Mouse (Mus musculus): ENCODE measurements around the gene Rreb1. TPM values are rescaled to one million over a fixed set of nuclear protein-coding genes. Genes with fewer than 3 reads are reported as not detected.

Rreb1 gene
- polyA plus RNA-seq, 1 experiment from 2014 or later = 6.3 TPM

GRCm38 (mm10) chr13:37894756-37895155 lies 116.6 kb downstream of the Rreb1 start:
- no peaks in the 10 kb centered on the region; the same call in 1 of the 2 replicates for H3K36me3 ChIP-seq (ENCODE audit: control insufficient read depth, insufficient read depth, low read length)
- H3K27ac ChIP-seq (ENCODE audit: low read depth, low read length) = no peak overlapping the region
- H3K4me2 ChIP-seq (ENCODE audit: low read depth, low read length, severe bottlenecking) = no peak overlapping the region
- no peak for DNase-seq (ENCODE audit: low spot score)
- no peak overlapping the region for H3K4me3 ChIP-seq (ENCODE audit: low read depth, low read length)
- WGBS = 87% methylated on average over 8 of the region's 8 CpGs
- no peaks in the 10 kb centered on the region for H3K27me3 ChIP-seq (ENCODE audit: control insufficient read depth, insufficient read depth, low read length)
- H3K4me1 ChIP-seq (replicated peaks; ENCODE audit: control insufficient read depth, insufficient read depth, low read length) = no peaks in the 10 kb centered on the region
- no peak overlapping the region for H3K9ac ChIP-seq (ENCODE audit: low read length)
- no peaks in the 10 kb centered on the region for H3K9me3 ChIP-seq (ENCODE audit: control insufficient read depth, low read length)
- ATAC-seq (replicated peaks; ENCODE audit: low FRiP score) = no peak

GRCm38 (mm10) chr13:37895564-37896254 lies 117.5 kb downstream of the Rreb1 start:
- Histone ChIP-seq H3K27ac (ENCODE audit: low read depth, low read length) (no peak overlapping the region), H3K36me3 (ENCODE audit: control insufficient read depth, insufficient read depth, low read length) (no peaks in the 10 kb centered on the region; the same call in 1 of the 2 replicates), H3K27me3 (ENCODE audit: control insufficient read depth, insufficient read depth, low read length) (no peaks in the 10 kb centered on the region), H3K4me2 (ENCODE audit: low read depth, low read length, severe bottlenecking) (no peak overlapping the region), H3K4me3 (ENCODE audit: low read depth, low read length) (no peak overlapping the region), H3K9ac (ENCODE audit: low read length) (no peak overlapping the region), H3K9me3 (ENCODE audit: control insufficient read depth, low read length) (no peaks in the 10 kb centered on the region), H3K4me1 (replicated peaks; ENCODE audit: control insufficient read depth, insufficient read depth, low read length) (no peaks in the 10 kb centered on the region)
- WGBS = 84% methylated on average over 6 of the region's 6 CpGs
- DNase-seq (ENCODE audit: low spot score) (no peak), ATAC-seq (replicated peaks; ENCODE audit: low FRiP score) (no peak)

GRCm38 (mm10) chr13:37896423-37896822 lies 118.2 kb downstream of the Rreb1 start:
- Histone ChIP-seq H3K4me3 (ENCODE audit: low read depth, low read length) (no peak overlapping the region), H3K9me3 (ENCODE audit: control insufficient read depth, low read length) (no peaks in the 10 kb centered on the region), H3K36me3 (ENCODE audit: control insufficient read depth, insufficient read depth, low read length) (no peaks in the 10 kb centered on the region; the same call in 1 of the 2 replicates), H3K27ac (ENCODE audit: low read depth, low read length) (no peak overlapping the region), H3K9ac (ENCODE audit: low read length) (no peak overlapping the region), H3K4me2 (ENCODE audit: low read depth, low read length, severe bottlenecking) (no peak overlapping the region), H3K27me3 (ENCODE audit: control insufficient read depth, insufficient read depth, low read length) (no peaks in the 10 kb centered on the region), H3K4me1 (replicated peaks; ENCODE audit: control insufficient read depth, insufficient read depth, low read length) (no peaks in the 10 kb centered on the region)
- DNase-seq (ENCODE audit: low spot score) (no peak), ATAC-seq (replicated peaks; ENCODE audit: low FRiP score) (no peak)
- WGBS = 72% methylated on average over 1 of the region's 1 CpGs

DNA sequence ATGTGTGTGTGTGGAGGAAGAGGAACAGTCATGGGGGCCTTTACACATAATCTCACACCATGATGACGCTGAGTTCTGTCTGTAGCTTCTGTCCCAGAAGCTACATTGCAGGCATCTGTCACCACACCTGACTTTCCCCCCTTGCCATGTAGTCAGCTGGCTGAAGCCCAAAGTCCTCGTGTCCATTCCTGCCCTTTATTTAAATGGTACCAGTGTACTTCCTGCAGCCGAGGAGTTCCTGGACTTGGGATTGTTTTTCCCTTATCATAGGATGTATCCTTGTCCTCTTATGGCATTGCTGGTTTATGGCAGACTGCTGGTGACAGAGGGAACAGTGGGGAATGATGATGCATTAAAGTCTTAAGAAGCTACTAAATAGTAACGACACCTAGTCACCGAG lies 120.6 kb downstream of the Rreb1 start:
- Histone ChIP-seq H3K9ac (ENCODE audit: low read length) (no peak overlapping the region), H3K27ac (ENCODE audit: low read depth, low read length) (no peak overlapping the region), H3K36me3 (ENCODE audit: control insufficient read depth, insufficient read depth, low read length) (no peaks in the 10 kb centered on the region; the same call in 1 of the 2 replicates), H3K4me1 (replicated peaks; ENCODE audit: control insufficient read depth, insufficient read depth, low read length) (no peaks in the 10 kb centered on the region), H3K27me3 (ENCODE audit: control insufficient read depth, insufficient read depth, low read length) (no peaks in the 10 kb centered on the region), H3K4me2 (ENCODE audit: low read depth, low read length, severe bottlenecking) (no peak overlapping the region), H3K4me3 (ENCODE audit: low read depth, low read length) (no peak overlapping the region), H3K9me3 (ENCODE audit: control insufficient read depth, low read length) (no peaks in the 10 kb centered on the region)
- DNase-seq (ENCODE audit: low spot score) (no peak), ATAC-seq (replicated peaks; ENCODE audit: low FRiP score) (no peak)
- 90% methylated on average over 5 of the region's 5 CpGs for WGBS

DNA sequence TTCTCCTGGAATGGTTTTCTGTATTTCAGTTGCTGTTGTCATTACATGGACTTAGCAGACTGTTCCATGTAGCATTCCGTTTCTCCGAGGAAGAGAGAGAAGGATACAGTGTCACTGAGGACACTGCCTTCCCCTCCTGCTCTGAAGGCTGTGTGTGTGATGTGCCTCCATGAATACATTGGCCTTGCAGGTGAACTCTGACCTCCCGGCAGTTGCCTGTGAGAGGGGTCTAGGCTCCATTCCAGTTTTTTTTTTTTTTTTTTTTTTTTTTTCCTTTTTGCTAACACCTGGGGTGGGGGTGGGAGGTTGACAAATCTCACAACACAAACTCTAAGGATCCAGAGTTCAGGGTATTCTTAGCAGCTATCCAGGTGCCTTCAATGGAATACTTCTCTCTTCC lies 124.8 kb downstream of the Rreb1 start:
- 90% methylated on average over 3 of the region's 3 CpGs for WGBS
- ATAC-seq (replicated peaks; ENCODE audit: low FRiP score) = no peak
- DNase-seq (ENCODE audit: low spot score) = no peak

DNA sequence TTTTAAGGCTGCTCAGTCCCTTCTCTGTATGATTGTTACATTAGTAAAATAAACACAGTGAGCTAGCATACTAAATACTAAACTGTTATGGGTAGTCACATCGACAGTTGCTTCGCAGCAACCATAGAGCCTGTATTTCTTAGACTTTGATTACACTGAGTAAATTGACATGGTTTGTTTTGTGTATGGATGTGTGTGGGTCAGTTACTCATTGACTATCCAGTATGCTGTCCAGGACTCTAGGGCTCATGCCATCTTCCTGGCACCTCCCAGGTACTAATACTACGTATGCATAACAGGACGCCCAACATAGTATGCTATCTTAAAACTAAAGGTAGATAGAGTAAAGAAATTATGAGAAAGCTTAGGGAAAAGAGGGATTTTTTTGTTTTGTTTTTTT lies 125.3 kb downstream of the Rreb1 start:
- Histone ChIP-seq H3K36me3 (ENCODE audit: control insufficient read depth, insufficient read depth, low read length) (no peaks in the 10 kb centered on the region; the same call in 1 of the 2 replicates), H3K4me2 (ENCODE audit: low read depth, low read length, severe bottlenecking) (no peak overlapping the region), H3K27me3 (ENCODE audit: control insufficient read depth, insufficient read depth, low read length) (no peaks in the 10 kb centered on the region), H3K9ac (ENCODE audit: low read length) (no peak overlapping the region), H3K27ac (ENCODE audit: low read depth, low read length) (no peak overlapping the region), H3K9me3 (ENCODE audit: control insufficient read depth, low read length) (no peaks in the 10 kb centered on the region), H3K4me3 (ENCODE audit: low read depth, low read length) (no peak overlapping the region), H3K4me1 (replicated peaks; ENCODE audit: control insufficient read depth, insufficient read depth, low read length) (no peaks in the 10 kb centered on the region)
- 96% methylated on average over 4 of the region's 4 CpGs for WGBS
- DNase-seq (ENCODE audit: low spot score) (no peak), ATAC-seq (replicated peaks; ENCODE audit: low FRiP score) (no peak)

More for the DNA sequence above, 124.8 kb downstream of the Rreb1 start:
- no peaks in the 10 kb centered on the region for H3K27me3 ChIP-seq (ENCODE audit: control insufficient read depth, insufficient read depth, low read length)
- no peaks in the 10 kb centered on the region for H3K9me3 ChIP-seq (ENCODE audit: control insufficient read depth, low read length)
- H3K9ac ChIP-seq (ENCODE audit: low read length) = no peak overlapping the region
- no peak overlapping the region for H3K4me3 ChIP-seq (ENCODE audit: low read depth, low read length)
- H3K27ac ChIP-seq (ENCODE audit: low read depth, low read length) = no peak overlapping the region
- H3K4me1 ChIP-seq (replicated peaks; ENCODE audit: control insufficient read depth, insufficient read depth, low read length) = no peaks in the 10 kb centered on the region
- H3K4me2 ChIP-seq (ENCODE audit: low read depth, low read length, severe bottlenecking) = no peak overlapping the region
- H3K36me3 ChIP-seq (ENCODE audit: control insufficient read depth, insufficient read depth, low read length) = no peaks in the 10 kb centered on the region; the same call in 1 of the 2 replicates

GRCm38 (mm10) chr13:37904436-37904835 lies 126.2 kb downstream of the Rreb1 start:
- H3K4me3 ChIP-seq (ENCODE audit: low read depth, low read length) = no peak overlapping the region
- H3K9ac ChIP-seq (ENCODE audit: low read length) = no peak overlapping the region
- H3K9me3 ChIP-seq (ENCODE audit: control insufficient read depth, low read length) = no peaks in the 10 kb centered on the region
- H3K36me3 ChIP-seq (ENCODE audit: control insufficient read depth, insufficient read depth, low read length) = no peaks in the 10 kb centered on the region; the same call in 1 of the 2 replicates
- no peak overlapping the region for H3K27ac ChIP-seq (ENCODE audit: low read depth, low read length)
- ATAC-seq (replicated peaks; ENCODE audit: low FRiP score) (no peak), DNase-seq (ENCODE audit: low spot score) (no peak)
- WGBS = 88% methylated on average over 6 of the region's 6 CpGs
- H3K27me3 ChIP-seq (ENCODE audit: control insufficient read depth, insufficient read depth, low read length) = no peaks in the 10 kb centered on the region
- no peaks in the 10 kb centered on the region for H3K4me1 ChIP-seq (replicated peaks; ENCODE audit: control insufficient read depth, insufficient read depth, low read length)
- H3K4me2 ChIP-seq (ENCODE audit: low read depth, low read length, severe bottlenecking) = no peak overlapping the region

DNA sequence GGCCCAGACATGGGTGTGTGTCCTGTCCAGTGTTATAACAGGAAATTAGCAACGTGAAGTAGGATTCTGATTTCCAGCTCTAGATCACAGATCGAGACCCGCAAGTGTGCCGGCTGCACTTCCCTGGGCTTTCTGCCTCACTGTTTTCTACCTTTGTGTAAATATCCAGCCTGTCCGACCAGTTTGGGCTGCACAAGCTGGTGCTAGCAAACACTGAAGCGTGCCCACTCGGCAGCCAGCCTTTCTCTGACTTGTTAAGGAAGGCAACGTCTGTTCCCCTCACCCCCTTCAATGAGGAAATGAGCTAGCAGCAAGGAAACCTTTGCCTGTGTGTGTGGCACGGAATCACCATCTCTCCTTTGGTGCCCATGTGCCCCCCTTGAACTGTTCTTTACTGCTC lies 129.9 kb downstream of the Rreb1 start:
- H3K4me1 ChIP-seq (replicated peaks; ENCODE audit: control insufficient read depth, insufficient read depth, low read length) = no peaks in the 10 kb centered on the region
- 80% methylated on average over 9 of the region's 9 CpGs for WGBS
- ATAC-seq (replicated peaks; ENCODE audit: low FRiP score) (no peak), DNase-seq (ENCODE audit: low spot score) (no peak)
- no peak overlapping the region for H3K4me3 ChIP-seq (ENCODE audit: low read depth, low read length)
- H3K4me2 ChIP-seq (ENCODE audit: low read depth, low read length, severe bottlenecking) = no peak overlapping the region
- H3K9me3 ChIP-seq (ENCODE audit: control insufficient read depth, low read length) = no peaks in the 10 kb centered on the region
- no peak overlapping the region for H3K27ac ChIP-seq (ENCODE audit: low read depth, low read length)
- no peaks in the 10 kb centered on the region for H3K36me3 ChIP-seq (ENCODE audit: control insufficient read depth, insufficient read depth, low read length)
- no peaks in the 10 kb centered on the region for H3K27me3 ChIP-seq (ENCODE audit: control insufficient read depth, insufficient read depth, low read length)
- H3K9ac ChIP-seq (ENCODE audit: low read length) = no peak overlapping the region

DNA sequence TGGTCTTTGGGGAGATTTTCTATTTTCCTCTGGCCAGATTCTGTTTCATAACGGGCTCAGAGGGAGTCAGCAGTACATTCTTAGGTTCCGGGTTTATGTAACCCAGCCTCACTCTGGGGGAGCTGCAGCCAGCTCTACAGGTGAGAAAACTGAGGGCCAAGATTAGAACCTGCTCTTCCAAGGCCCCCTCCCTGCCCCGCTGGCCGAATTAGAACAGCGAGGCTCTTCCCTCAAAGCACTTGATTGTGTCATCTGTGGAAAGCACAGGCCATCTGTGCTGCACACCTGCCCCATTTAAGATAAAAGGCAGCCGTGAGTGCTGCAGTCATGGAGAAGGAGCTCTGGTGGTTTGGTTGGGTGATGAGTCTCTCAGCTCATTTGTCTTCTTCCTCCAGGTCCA lies 130.3 kb downstream of the Rreb1 start:
- 86% methylated on average over 6 of the region's 6 CpGs for WGBS

More for the DNA sequence above, 130.3 kb downstream of the Rreb1 start:
- no peak overlapping the region for H3K9ac ChIP-seq (ENCODE audit: low read length)
- no peaks in the 10 kb centered on the region for H3K36me3 ChIP-seq (ENCODE audit: control insufficient read depth, insufficient read depth, low read length)
- ATAC-seq (replicated peaks; ENCODE audit: low FRiP score) (no peak), DNase-seq (ENCODE audit: low spot score) (no peak)
- no peaks in the 10 kb centered on the region for H3K9me3 ChIP-seq (ENCODE audit: control insufficient read depth, low read length)
- no peaks in the 10 kb centered on the region for H3K4me1 ChIP-seq (replicated peaks; ENCODE audit: control insufficient read depth, insufficient read depth, low read length)
- H3K4me3 ChIP-seq (ENCODE audit: low read depth, low read length) = no peak overlapping the region
- no peaks in the 10 kb centered on the region for H3K27me3 ChIP-seq (ENCODE audit: control insufficient read depth, insufficient read depth, low read length)
- H3K4me2 ChIP-seq (ENCODE audit: low read depth, low read length, severe bottlenecking) = no peak overlapping the region
- H3K27ac ChIP-seq (ENCODE audit: low read depth, low read length) = no peak overlapping the region
